Mouse (Mus musculus) Patski (cell line): Measurements from ENCODE around the gene Phox2b. TPM values are rescaled to one million over a fixed set of nuclear protein-coding genes. Genes with fewer than 3 reads are reported as not detected.

Source experiments
- ATAC-seq: fragments of 100-300 bp; one replicate; pipeline ENCODE4 v1.8.0; 2021
- CTCF ChIA-PET: fragments of 350-600 bp; sonication (Branson Sonifier 250); formaldehyde crosslinking; loops from one replicate; lab custom pipeline; 2022; ENCODE audit warnings: inconsistent platforms; lab: Charles Lee
- POLR2A ChIA-PET: fragments of 350-600 bp; sonication (Branson Sonifier 250); formaldehyde crosslinking; loops from one replicate; lab custom pipeline; 2022; ENCODE audit warnings: antibody characterized with exemption, inconsistent platforms; lab: Charles Lee
- DNase-seq: peaks from one replicate; pipeline ENCODE4 v3.0.0-alpha.2; 2011; ENCODE audit warnings: low read depth, low spot score
- H3K27me3 ChIP-seq: fragments of 371-371 bp; one replicate; pipeline ENCODE4 v1.5.1; 2021
- CTCF ChIP-seq: fragments of 100-300 bp; IDR thresholded peaks from one replicate; pipeline ENCODE4 v1.5.1; 2021
- in situ Hi-C: fragments of 300-500 bp; cut with MboI; formaldehyde crosslinking; loops from 3 replicates; pipeline ENCODE4 v1.11.1; 2018; ENCODE audit warnings: low pct_unique_long_range_greater_than_20kb, mixed read lengths
- polyA plus RNA-seq: library from polyadenylated mRNA; unstranded; gene quantifications from one replicate; pipeline ENCODE4 v1.2.3, GENCODE M21; 2021

The Phox2b gene
- polyA plus RNA-seq, 1 experiment from 2014 or later, result not detected

- DNase-seq (no peak), ATAC-seq (no peak)
- ChIA-PET CTCF (interaction anchor here (1.2 kb wide), 1 partner anchor 9 kb away, joined by 3 read pairs; the partner anchor contains the start of gene Phox2b), POLR2A (no interaction called here)
- peaks cover 73% of the 10 kb centered on the region for H3K27me3 ChIP-seq
- no peak for TF ChIP-seq CTCF
- in situ Hi-C loops, result no loop called here
Observed at GRCm38 (mm10) chr5:67090856-67091255, 8.2 kb downstream of the Phox2b start.

GRCm38 (mm10) chr5:67083117-67083516 is 16.0 kb downstream of the Phox2b start:
- in situ Hi-C loops, result no loop called here
- CTCF ChIA-PET, result no interaction called here
- DNase-seq, result no peak
- POLR2A ChIA-PET, result interaction anchor here (0.7 kb wide), 1 partner anchor 57 kb away, joined by 7 read pairs; no protein-coding TSS in a partner anchor
- peaks cover 45% of the 10 kb centered on the region for H3K27me3 ChIP-seq
- ATAC-seq, result no peak
- no peak for TF ChIP-seq CTCF

GRCm38 (mm10) chr5:67063596-67063995 is 35.5 kb downstream of the Phox2b start:
- POLR2A ChIA-PET, result no interaction called here
- in situ Hi-C loops, result no loop called here
- ATAC-seq (no peak), DNase-seq (no peak)
- no peak for TF ChIP-seq CTCF
- CTCF ChIA-PET, result no interaction called here
- H3K27me3 ChIP-seq, result peaks cover 24% of the 10 kb centered on the region

- POLR2A ChIA-PET, result interaction anchor here (1.4 kb wide), 1 partner anchor 11 kb away, joined by 4 read pairs; no protein-coding TSS in a partner anchor
- CTCF ChIA-PET, result interaction anchor here (1.6 kb wide), 1 partner anchor 176 kb away, joined by 3 read pairs; no protein-coding TSS in a partner anchor
- DNase-seq (no peak), ATAC-seq (no peak)
- no peak for TF ChIP-seq CTCF
- H3K27me3 ChIP-seq, result peaks cover 9% of the 10 kb centered on the region
- in situ Hi-C loops, result no loop called here
Observed at GRCm38 (mm10) chr5:67060519-67060918, 38.6 kb downstream of the Phox2b start.

- in situ Hi-C loops, result no loop called here
- POLR2A ChIA-PET, result no interaction called here
- no peak for DNase-seq
Observed at GRCm38 (mm10) chr5:67057803-67058202, 41.3 kb downstream of the Phox2b start.

GRCm38 (mm10) chr5:67048003-67048402 is 51.1 kb downstream of the Phox2b start:
- ChIA-PET POLR2A (no interaction called here), CTCF (interaction anchor here (1.1 to 2.2 kb wide), 12 partner anchors 11 to 354 kb away, joined by 3 to 10 read pairs (median 4); no protein-coding TSS in a partner anchor)
- peak; percentile 10 for DNase-seq
- H3K27me3 ChIP-seq, result no peaks in the 10 kb centered on the region
- ATAC-seq, result peak; percentile 27
- TF ChIP-seq CTCF, result peak; percentile 89
- in situ Hi-C loops, result loop anchor here (5.0 kb wide), 1 partner anchor 189 kb away; no protein-coding TSS in a partner anchor

More at GRCm38 (mm10) chr5:67057803-67058202, 41.3 kb downstream of the Phox2b start:
- H3K27me3 ChIP-seq, result peaks cover 6% of the 10 kb centered on the region
- CTCF ChIA-PET, result interaction anchor here (1.7 to 1.9 kb wide), 2 partner anchors 10 kb away, joined by 6 to 8 read pairs; no protein-coding TSS in a partner anchor
- TF ChIP-seq CTCF, result peak; percentile 54
- no peak for ATAC-seq

Other genes with a start within 250 kb of the Phox2b start
- gene Tmem33, start 161.3 kb upstream of the Phox2b start, polyA plus RNA-seq, result 110 TPM
- 139 TPM for gene Slc30a9, start 207.7 kb upstream of the Phox2b start, polyA plus RNA-seq